Mouse (Mus musculus) intestine, embryonic 14.5 days (tissue): Measurements from ENCODE around the gene Rabac1. TPM values are rescaled to one million over a fixed set of nuclear protein-coding genes. Genes with fewer than 3 reads are reported as not detected.

Experiments used
- ATAC-seq: fragments of 200-750 bp; cut with Nextera tagmentation; replicated peaks from 2 replicates; pipeline ENCODE4 v1.8.0; 2017; ENCODE audit warnings: low read depth, moderate number of reproducible peaks, moderate TSS enrichment, moderate library complexity; ENCODE audit not compliant: low FRiP score, low TSS enrichment
- DNase-seq: peaks from one replicate; pipeline ENCODE4 v3.0.0-alpha.2; 2018; ENCODE audit warnings: low spot score
- H3K27ac ChIP-seq: fragments of 300-500 bp; sonication (generic); 2 replicates; pipeline ENCODE4 v1.5.1; 2014; ENCODE audit warnings: low read depth, mild to moderate bottlenecking, control low read depth
- H3K27me3 ChIP-seq: fragments of 300-500 bp; sonication (generic); replicated peaks from 2 replicates; pipeline ENCODE4 v1.6.1; 2014; ENCODE audit warnings: low read length, control low read depth; ENCODE audit not compliant: control insufficient read depth, insufficient read depth
- H3K36me3 ChIP-seq: fragments of 300-500 bp; sonication (generic); 2 replicates; pipeline ENCODE4 v1.6.1; 2014; ENCODE audit warnings: low read length, control low read depth; ENCODE audit not compliant: control insufficient read depth, insufficient read depth
- H3K4me1 ChIP-seq: fragments of 300-500 bp; sonication (generic); replicated peaks from 2 replicates; pipeline ENCODE4 v1.6.1; 2014; ENCODE audit warnings: low read length, control low read depth, mixed read lengths; ENCODE audit not compliant: control insufficient read depth, insufficient read depth
- H3K4me2 ChIP-seq: fragments of 300-500 bp; sonication (generic); 2 replicates; pipeline ENCODE4 v1.6.1; 2014; ENCODE audit warnings: low read length
- H3K4me3 ChIP-seq: fragments of 300-500 bp; sonication (generic); 2 replicates; pipeline ENCODE4 v1.5.1; 2014; ENCODE audit warnings: low read depth, low read length, control low read depth, mixed read lengths
- H3K9ac ChIP-seq: fragments of 300-500 bp; sonication (generic); 2 replicates; pipeline ENCODE4 v1.6.1; 2014; ENCODE audit warnings: mild to moderate bottlenecking, low read length
- H3K9me3 ChIP-seq: fragments of 300-500 bp; sonication (generic); 2 replicates; pipeline ENCODE4 v1.6.1; 2016; ENCODE audit warnings: low read length, control low read depth; ENCODE audit not compliant: control insufficient read depth
- WGBS: fragments of 180-500 bp; shearing (Covaris S2); extraction: QIAGEN DNeasy Blood & Tissue Kit; methylation state at CpG from one replicate; pipeline ENCODE4 v1.1.7; 2014; 5-methylcytosine and 5-hydroxymethylcytosine counted together
- polyA plus RNA-seq: library from polyadenylated mRNA; unstranded; fragments of >200 nt; fragmentation: Nextera tagmentation; extraction: Ambion mirVana; gene quantifications from 2 replicates; pipeline ENCODE4 v1.2.1, GENCODE M21; 2014

Gene Rabac1
- polyA plus RNA-seq = 164 TPM in 2 replicates

GRCm38 (mm10) chr7:24971972-24972893, at the start of gene Rabac1:
Rabac1 (minus strand) TSS chr7:24972754.
- no peaks in the 10 kb centered on the region for H3K4me1 ChIP-seq
- no peaks in the 10 kb centered on the region for H3K36me3 ChIP-seq
- under 1% methylated on average over 44 of the region's 45 CpGs for WGBS
- ATAC-seq (peak; percentile 91), DNase-seq (peak; percentile 93)
- H3K27ac ChIP-seq = peak within 1 kb of the TSS; percentile 57
- H3K4me2 ChIP-seq = peak within 1 kb of the TSS; percentile 72
- peak within 1 kb of the TSS; percentile 89 for H3K4me3 ChIP-seq
- H3K27me3 ChIP-seq = no peaks in the 10 kb centered on the region
- peak within 1 kb of the TSS; percentile 64 for H3K9ac ChIP-seq
- H3K9me3 ChIP-seq = no peaks in the 10 kb centered on the region

DNA sequence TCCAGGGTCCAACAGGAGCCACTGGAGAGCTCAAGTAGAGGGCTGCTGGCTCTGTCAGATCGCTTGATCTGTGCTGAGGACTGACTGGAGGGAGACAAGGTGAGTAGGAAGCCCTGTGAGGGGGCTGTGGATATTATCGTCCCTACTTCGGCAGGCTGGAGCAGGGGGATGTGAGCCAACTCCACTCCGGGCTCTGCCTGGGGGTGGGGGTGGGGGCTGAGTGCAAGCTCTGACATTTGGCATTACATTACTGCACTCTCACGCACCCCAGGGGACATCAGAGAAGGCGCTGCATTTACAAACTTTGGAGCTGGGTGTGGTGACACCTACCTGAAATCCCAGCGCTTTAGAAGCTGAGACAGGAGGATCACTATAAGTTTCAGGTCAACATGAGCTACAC, 39.0 kb upstream of the Rabac1 start:
- H3K4me1 ChIP-seq = no peaks in the 10 kb centered on the region
- no peak overlapping the region for H3K4me2 ChIP-seq
- H3K4me3 ChIP-seq = no peak overlapping the region
- ATAC-seq (no peak), DNase-seq (no peak)
- peaks cover 26% of the 10 kb centered on the region for H3K36me3 ChIP-seq
- peaks cover 59% of the 10 kb centered on the region for H3K27me3 ChIP-seq
- H3K9me3 ChIP-seq = no peaks in the 10 kb centered on the region
- no peak overlapping the region for H3K9ac ChIP-seq
- 62% methylated on average over 7 of the region's 7 CpGs for WGBS
- no peak overlapping the region for H3K27ac ChIP-seq

DNA sequence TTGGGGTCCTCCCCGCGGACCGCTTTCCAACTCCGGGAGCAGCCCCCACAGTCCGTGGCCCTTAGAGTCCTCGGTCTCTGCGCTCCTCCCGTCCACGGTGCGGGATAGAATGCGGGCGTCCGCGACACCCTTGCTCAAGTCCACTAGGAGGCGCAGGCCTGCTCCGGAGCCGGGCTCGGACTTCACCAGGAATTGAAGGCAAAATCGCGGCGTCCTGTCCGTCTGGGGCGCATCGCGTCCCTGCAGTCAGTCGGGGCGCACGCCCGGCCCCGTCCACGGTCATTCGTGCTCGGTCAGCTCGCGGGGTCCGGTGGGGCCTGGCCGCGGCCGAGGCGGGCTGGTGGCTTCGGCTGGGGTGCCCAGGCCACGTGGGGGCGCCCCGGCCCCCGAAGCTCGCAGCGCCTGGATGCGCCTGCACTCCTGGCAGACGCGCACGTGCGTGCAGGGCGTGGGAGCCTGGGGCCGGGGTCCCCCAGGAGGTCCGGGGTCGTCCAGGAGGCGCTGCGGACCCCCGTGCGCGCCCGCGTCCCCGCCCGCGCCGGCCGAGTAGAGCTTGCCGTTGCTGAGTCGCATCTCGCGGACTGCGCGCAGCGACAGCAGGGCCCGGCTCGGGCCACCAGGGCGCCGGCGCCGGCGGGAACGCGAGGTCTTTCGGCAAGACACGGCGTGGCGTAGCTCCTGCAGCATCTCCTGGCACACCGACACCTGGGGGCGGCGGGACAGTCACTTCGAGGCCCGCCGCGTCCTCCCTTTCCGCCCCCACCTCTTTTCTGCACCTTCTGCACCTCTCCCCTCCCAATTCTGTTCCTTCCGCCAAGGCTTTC, 37.7 kb upstream of the Rabac1 start:
- Histone ChIP-seq H3K27ac (no peak overlapping the region), H3K4me2 (peak overlapping the region; percentile 52), H3K9me3 (no peaks in the 10 kb centered on the region), H3K27me3 (peaks cover 72% of the 10 kb centered on the region), H3K4me1 (peaks cover 4% of the 10 kb centered on the region; the same call in 1 of the 2 replicates), H3K36me3 (peaks cover 20% of the 10 kb centered on the region), H3K4me3 (peak overlapping the region; percentile 28), H3K9ac (no peak overlapping the region)
- 5% methylated on average over 90 of the region's 97 CpGs for WGBS
- peak; percentile 35; the same call in 1 of the 2 replicates for ATAC-seq
- DNase-seq = peak; percentile 76

DNA sequence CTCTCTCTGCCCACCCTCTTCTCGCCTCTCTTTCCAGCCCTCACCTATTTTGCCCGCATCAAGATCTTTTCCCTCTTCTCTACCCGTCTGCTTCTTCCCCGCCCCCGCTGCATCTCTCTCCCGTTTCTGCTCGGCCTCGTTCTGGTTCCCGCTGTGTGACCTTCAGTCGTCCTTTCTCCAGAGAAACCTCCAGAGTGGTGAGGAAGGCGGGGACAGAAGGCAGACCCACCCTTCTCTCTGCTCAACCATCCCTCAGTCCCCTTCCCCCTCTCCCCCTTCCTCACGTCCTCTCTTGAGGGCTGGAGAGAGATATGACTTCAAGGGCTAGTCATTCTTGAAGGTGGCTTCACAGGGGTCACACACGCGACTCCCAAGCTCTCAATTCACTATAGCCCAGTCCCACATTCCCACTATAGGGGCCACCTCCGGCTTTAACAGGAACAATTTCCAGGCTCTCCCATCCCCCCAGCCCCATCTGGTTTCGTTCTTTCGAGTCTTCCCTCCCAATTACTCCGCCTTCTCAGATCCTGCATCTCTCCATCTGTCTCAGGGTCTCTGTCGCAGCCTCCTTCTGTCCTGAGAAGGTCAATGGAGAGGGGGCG, 36.6 kb upstream of the Rabac1 start:
- WGBS = 17% methylated on average over 20 of the region's 20 CpGs
- H3K4me2 ChIP-seq = no peak overlapping the region
- no peak overlapping the region for H3K9ac ChIP-seq
- ATAC-seq (no peak), DNase-seq (no peak)
- peaks cover 7% of the 10 kb centered on the region; the same call in 1 of the 2 replicates for H3K4me1 ChIP-seq
- no peak overlapping the region for H3K4me3 ChIP-seq
- no peaks in the 10 kb centered on the region for H3K9me3 ChIP-seq
- H3K36me3 ChIP-seq = peaks cover 10% of the 10 kb centered on the region; the same call in 1 of the 2 replicates
- no peak overlapping the region for H3K27ac ChIP-seq
- peaks cover 81% of the 10 kb centered on the region for H3K27me3 ChIP-seq

DNA sequence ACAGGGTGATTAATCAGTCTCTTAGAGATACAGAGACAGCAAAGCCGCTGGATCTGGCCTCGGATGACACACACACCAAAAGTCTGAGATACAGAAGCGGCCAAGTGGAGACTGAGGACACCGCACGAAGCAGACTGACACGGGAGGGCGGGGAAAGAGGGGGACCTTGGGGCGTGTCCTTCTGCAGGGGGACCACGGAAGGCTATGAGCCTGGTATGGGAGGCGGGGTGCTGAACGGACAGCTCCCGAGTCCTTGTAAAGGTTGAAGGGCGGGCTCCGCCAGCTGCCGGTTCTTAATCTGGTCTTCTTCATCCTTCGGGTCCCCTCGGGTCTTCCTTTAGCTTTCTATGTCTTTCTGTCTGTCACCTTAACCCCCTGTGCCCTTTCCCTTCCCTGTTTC, 36.1 kb upstream of the Rabac1 start:
- ATAC-seq (no peak), DNase-seq (peak; percentile 87)
- peaks cover 7% of the 10 kb centered on the region; the same call in 1 of the 2 replicates for H3K36me3 ChIP-seq
- H3K27ac ChIP-seq = no peak overlapping the region
- no peak overlapping the region for H3K4me2 ChIP-seq
- H3K27me3 ChIP-seq = peaks cover 85% of the 10 kb centered on the region
- H3K4me1 ChIP-seq = peaks cover 7% of the 10 kb centered on the region; the same call in 1 of the 2 replicates
- WGBS = 2% methylated on average over 14 of the region's 17 CpGs
- no peaks in the 10 kb centered on the region for H3K9me3 ChIP-seq
- H3K9ac ChIP-seq = no peak overlapping the region
- no peak overlapping the region for H3K4me3 ChIP-seq

GRCm38 (mm10) chr7:25007609-25008374, 35.2 kb upstream of the Rabac1 start:
- WGBS = 29% methylated on average over 8 of the region's 8 CpGs
- DNase-seq (no peak), ATAC-seq (no peak)
- Histone ChIP-seq H3K9me3 (no peaks in the 10 kb centered on the region), H3K4me2 (no peak overlapping the region), H3K27me3 (peaks cover 85% of the 10 kb centered on the region), H3K27ac (no peak overlapping the region), H3K4me1 (peaks cover 7% of the 10 kb centered on the region; the same call in 1 of the 2 replicates), H3K36me3 (0 out of 2 replicates have a peak, but pooled peaks cover 5% of the 10 kb centered on the region), H3K9ac (no peak overlapping the region), H3K4me3 (no peak overlapping the region)

GRCm38 (mm10) chr7:25006586-25007364, 34.2 kb upstream of the Rabac1 start:
- no peak overlapping the region for H3K9ac ChIP-seq
- H3K27ac ChIP-seq = no peak overlapping the region
- H3K9me3 ChIP-seq = no peaks in the 10 kb centered on the region
- H3K4me1 ChIP-seq = peaks cover 7% of the 10 kb centered on the region; the same call in 1 of the 2 replicates
- no peak overlapping the region for H3K4me2 ChIP-seq
- H3K4me3 ChIP-seq = no peak overlapping the region
- DNase-seq (no peak), ATAC-seq (no peak)
- H3K27me3 ChIP-seq = peaks cover 77% of the 10 kb centered on the region
- H3K36me3 ChIP-seq = 0 out of 2 replicates have a peak, but pooled peaks cover 4% of the 10 kb centered on the region
- WGBS = 75% methylated on average over 12 of the region's 12 CpGs
